Mouse (Mus musculus) retina, adult 2 months (tissue): ENCODE measurements around the gene Foxn3.
A peak's percentile ranks its signal among the peaks of the same experiment; 100 is the strongest.

ENCODE experiments used
- DNase-seq: peaks from one replicate; pipeline ENCODE4 v3.0.0-alpha.2; 2012; ENCODE audit warnings: low read depth, low spot score

The Foxn3 gene

DNA sequence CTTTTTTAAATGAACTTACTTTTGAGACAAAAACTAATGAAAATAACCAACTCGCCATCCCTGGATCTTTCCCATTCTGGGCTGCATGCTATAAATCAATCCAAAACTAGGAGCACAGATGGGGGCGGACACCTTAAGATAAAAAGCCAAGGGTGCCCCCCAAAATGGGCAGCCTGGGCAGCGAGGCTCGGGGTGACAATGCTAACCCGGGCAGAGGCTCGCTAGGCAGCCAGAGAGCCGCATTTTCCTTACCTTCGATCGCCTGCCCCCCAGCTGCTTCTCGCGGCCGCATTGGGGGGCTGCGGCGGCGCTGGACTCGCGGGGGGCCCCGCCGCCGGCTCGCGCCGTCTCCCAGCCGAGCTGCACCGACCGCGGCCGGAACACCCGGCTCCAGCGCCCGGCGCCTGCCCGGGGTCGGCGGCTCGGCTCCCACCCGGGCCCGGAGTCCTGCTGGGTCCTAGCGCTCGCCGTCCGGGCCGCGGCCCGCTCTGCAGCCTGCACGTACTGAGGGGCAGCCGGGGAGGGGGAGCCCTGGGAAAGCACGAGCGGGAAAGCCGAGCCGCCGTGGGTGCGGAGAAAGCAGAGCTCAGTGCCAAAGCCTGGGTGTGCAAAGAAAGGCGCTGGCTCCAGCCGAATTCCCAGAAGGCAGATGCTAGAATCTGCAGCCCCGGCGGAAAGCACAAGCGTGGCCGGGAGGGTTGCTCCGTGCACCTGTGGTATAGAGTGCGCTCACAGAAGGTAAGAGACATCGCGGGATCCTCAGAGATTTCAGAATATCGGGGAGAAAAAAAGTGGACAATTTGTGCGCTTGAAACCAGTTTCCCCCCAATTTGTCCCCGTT is at the start of gene Foxn3:
TSS of gene Foxn3 (minus strand) at position 364 of the 841 bp plus-strand sequence.
- peak; percentile 30 for DNase-seq

- no peak for DNase-seq
Measured at GRCm38 (mm10) chr12:99612181-99612871, 48.9 kb upstream of the Foxn3 start.

- no peak for DNase-seq
Measured at GRCm38 (mm10) chr12:99610868-99611267, 47.5 kb upstream of the Foxn3 start.

- DNase-seq, result no peak
Measured at GRCm38 (mm10) chr12:99610069-99610815, 46.9 kb upstream of the Foxn3 start.

- DNase-seq, result no peak
Measured at GRCm38 (mm10) chr12:99609643-99610042, 46.3 kb upstream of the Foxn3 start.

DNA sequence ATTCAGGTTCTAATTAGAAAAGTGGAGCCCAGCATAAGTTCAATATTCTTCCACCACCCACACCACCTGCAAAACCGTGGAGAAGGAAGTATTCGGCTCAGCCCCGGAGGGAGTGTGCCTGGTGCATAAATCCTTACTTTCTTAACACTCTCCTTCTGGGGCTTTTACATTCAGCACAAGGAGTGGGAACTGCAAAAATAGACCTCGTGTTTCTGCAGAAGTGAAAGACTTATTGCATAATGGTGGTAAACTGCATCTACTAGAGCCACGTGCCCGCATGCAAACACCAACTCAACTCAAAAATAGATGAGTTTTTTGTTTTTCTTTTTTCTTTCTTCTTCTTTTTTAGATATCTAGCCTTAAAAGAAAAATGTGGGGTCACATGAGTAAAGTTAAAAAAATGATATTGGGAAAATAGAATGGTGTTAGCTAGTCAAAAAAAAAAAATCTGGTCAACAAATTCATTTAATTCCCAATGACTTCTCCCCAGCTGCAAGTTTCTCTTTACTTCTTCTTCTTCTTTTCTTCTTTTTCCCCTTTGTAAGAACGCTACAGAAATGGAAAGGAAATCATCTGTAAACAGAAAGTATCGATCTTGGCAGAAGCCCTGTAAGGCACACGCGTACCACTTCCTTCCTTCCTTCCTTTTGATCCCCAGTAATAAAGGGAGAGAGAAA is 45.0 kb upstream of the Foxn3 start:
- DNase-seq, result no peak

DNA sequence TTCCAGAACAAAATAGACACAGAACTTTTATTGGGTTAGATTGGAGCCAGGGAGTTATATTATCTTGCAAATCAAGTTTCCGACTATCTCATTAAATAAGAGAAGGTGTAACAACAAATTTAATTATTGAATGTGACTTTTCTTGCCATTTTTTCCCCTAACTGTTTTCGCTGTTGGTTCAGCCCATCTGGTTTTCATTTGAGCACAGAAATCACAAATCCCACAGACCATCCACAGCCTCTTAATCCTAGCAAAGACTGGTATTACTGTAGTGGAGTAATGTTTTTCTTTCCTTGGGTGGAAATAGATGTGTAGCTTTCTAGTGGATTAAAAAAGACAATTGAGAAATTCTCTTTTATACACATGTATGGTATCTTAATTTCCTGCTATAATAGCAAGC is 40.0 kb upstream of the Foxn3 start:
- DNase-seq, result no peak

DNA sequence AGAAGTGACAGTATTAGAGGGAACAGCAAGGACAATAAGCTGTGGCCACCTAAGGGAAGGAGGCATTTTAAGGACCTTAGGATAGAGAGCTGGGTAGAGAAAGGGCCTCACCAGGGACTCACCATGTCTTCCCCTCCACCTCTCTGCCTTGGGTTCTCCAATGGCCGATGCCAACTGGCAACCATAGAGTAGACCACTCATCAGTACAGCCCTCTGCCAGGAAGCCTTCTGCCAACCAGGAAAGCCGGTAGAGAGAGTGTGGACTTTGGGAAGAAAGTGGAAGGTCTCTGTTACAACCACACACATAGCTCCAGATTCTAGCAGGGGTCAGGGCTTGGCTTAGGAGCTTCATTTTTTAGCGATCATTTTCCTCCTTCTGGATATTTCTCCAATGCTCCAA is 38.5 kb upstream of the Foxn3 start:
- DNase-seq, result no peak

DNA sequence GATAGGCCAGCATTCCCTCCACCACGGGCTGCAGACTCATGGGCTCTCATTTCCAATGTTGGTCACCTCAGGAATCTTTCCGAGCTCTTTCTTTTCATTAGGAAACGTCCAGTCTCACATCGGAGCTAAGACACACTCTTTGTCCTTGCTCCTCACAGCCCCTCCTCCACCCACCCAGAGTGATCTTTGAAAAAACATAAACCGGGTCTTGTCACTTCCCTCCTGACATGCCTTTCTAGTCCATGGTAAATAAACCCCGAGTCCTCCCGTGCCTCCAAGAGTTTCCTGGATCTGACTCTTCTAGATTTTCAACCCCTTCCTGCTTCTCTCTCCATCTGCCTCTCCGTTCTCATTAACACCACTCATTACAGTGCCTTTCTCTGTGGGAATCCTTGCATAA is 38.0 kb upstream of the Foxn3 start:
- DNase-seq, result no peak

DNA sequence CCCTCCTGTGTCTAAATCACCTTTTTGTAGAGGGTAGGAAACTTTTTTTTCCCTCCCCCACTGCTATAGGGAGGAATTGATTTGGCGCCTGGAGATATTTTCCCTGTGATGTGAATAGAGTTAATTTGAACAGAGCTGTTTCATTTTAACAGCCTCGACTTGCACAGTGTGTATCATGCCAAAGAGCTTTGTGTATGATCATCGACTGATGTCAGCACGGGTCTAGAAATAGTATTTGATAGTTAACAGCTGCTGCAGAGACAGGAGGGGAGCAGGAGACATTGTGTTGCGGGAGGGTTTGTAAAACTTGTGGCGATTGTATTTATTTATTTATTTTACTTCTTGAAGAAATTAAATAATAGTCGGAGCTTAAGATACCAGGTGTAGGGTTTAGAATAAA is 36.2 kb upstream of the Foxn3 start:
- no peak for DNase-seq

DNA sequence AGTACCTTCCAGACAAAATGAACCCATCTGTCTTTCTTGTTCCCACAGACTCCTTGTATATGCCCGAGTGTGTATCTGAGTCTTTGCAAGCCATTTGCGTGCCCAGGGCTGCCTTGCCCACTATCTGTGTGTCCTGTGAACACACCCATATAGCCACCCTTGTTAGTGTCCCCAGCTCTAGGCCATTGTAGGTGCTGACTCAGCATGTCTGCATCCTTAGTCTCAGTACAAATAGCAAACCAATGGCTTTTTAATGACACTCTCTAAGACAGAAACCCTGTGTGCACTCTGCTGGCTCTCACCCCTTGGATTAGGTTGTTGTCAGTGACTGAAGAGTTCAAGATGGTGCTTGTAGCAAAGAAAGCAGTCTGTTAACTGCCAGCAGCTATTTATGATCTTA is 33.0 kb upstream of the Foxn3 start:
- no peak for DNase-seq

- no peak for DNase-seq
Measured at GRCm38 (mm10) chr12:99587338-99587737, 24.0 kb upstream of the Foxn3 start.

- no peak for DNase-seq
Measured at GRCm38 (mm10) chr12:99579989-99580388, 16.6 kb upstream of the Foxn3 start.

- DNase-seq, result no peak
Measured at GRCm38 (mm10) chr12:99576682-99577081, 13.3 kb upstream of the Foxn3 start.

DNA sequence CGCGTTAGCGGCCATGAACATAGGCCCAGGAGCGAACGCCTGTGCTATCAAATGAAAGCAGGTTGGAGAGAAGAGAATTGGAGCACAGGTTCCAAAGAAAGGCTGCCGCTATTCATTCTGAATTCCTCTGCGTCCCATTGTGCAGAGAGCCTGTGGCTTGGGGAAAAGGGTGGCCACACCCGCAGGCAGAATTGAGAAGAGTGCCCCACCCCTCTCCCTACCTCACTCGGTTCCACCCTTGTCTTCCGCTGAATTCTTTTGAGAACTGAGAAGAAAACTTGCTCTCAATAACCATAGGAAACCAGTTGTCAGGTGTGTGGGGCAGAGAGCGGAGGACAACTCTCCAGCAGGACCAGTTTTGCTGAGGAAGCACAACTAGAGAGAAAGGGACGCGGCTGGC is 10.9 kb upstream of the Foxn3 start:
- no peak for DNase-seq

- no peak for DNase-seq
Measured at GRCm38 (mm10) chr12:99573036-99573435, 9.7 kb upstream of the Foxn3 start.

DNA sequence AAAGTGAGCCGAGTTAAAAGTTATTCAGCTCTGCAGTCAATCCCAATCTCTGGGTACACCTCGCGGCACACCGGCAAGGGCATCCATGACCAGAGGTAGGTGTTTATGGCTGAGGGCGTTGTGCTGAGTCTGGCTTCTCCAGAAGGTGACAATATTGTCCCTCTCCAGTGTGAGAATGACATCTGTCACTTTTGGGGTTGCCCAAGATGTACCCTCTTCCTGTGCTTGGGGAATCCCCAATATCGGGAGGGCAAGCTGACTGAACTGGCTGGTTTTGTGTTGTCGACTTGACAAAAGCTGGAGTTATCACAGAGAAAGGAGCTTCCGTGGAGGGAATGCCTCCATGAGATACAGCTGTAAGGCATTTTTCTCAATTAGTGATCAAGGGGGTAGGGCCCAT is 8.6 kb upstream of the Foxn3 start:
- DNase-seq, result no peak

GRCm38 (mm10) chr12:99570197-99570956 is 7.0 kb upstream of the Foxn3 start:
- no peak for DNase-seq

DNA sequence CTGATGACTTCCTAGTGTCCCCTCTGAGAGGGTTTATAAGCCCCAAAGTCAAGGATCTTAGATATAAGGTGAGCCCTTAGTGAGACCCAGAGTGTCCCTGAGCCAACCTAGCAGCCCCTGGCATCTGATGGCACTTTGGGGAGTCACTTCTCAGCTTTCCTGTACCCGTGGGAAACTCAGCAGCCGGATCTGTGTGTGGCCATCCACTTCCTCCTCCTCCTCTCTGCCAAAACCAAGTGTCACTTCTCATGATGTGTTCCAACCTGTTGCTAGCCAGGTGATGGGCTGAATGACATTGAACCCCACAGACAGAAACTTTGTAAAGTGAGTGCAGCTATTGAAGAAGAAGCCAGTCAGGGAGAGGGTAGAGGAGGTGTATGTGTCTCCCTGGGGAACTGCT is 2.2 kb upstream of the Foxn3 start:
- no peak for DNase-seq

DNA sequence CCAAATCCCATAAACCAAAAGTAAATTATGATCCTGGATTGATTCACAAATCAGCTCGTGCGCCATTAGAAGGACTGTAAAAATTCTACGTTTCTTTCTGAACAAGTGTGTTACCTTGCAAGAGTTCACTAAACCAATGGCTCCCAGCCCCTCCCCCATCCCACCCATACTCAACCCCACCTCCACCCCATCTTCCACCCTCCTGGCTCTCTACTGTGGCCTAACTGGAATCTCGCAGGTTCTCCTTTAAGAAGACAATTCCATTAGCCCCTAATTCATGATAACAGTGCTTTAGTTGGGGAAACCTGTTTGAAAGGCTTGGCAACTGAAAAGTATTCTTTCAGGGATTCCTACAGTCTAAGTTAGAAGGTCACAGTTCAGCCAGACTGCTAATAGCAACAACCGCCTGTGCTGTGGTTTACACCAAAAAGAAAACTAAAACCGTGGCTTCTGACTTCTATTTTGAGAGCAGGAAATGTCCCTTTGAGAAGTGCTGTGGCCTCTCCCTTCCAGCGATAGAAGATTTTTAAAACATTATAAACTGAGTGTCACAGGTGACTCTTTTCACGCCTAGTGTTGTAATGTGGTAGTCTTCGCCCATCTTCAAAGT is 1.0 kb upstream of the Foxn3 start:
- DNase-seq, result no peak

DNA sequence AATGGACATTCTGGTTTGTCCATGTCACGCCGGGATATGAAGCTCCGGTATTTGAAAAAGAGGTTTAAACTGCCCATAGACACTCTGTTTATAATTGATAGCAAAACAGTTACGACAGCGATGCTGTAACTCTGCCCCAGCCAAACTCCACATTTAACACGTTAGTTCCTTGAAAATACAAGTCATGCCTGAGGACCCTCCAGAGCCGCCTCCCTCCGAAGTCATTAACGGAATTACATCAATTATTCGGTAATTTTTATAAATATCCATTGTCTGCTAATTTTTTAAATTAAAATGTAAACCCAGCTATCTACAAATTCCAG is 554 bp downstream of the Foxn3 start:
- DNase-seq, result peak; percentile 20
